Mouse (Mus musculus): Measurements from ENCODE around the gene Rbpms2. TPM values are rescaled to one million over a fixed set of nuclear protein-coding genes. Genes with fewer than 3 reads are reported as not detected.

Gene Rbpms2
- polyA plus RNA-seq, 1 experiment from 2014 or later = 3.1 TPM

DNA sequence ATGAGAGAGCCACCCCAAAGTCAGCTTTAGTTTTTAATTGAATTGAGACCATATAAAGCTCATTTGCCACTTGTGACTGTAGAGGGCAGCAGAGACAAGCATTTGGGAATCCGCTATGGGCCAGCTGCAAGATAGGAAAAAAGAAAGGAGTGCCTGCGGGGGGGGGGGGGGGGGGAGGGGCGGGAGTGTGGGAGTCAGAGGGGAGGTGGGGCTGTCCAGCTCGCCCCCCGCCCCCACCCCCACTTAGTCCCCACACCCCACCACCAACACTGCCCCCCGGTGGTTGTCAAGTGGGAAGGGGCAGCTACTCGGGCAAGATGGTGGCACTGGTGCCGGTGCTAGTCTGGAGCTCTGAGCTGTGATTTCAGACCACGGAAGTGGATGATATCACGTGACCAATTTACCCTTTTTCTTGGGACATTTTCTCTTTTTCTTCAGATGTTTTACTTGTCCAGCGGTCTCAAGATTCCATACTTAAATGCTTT, 30.6 kb upstream of the Rbpms2 start:
- H3K4me3 ChIP-seq (replicated peaks) = no peak overlapping the region
- H3K27me3 ChIP-seq (replicated peaks) = no peaks in the 10 kb centered on the region
- H3K4me1 ChIP-seq = no peaks in the 10 kb centered on the region
- H3K9ac ChIP-seq (replicated peaks) = no peak overlapping the region
- no peak for ATAC-seq (ENCODE audit: low FRiP score)
- H3K36me3 ChIP-seq = no peaks in the 10 kb centered on the region
- H3K4me2 ChIP-seq = no peak overlapping the region
- WGBS = 64% methylated on average over 7 of the region's 11 CpGs
- no peaks in the 10 kb centered on the region for H3K9me3 ChIP-seq (replicated peaks)
- no peak overlapping the region for H3K27ac ChIP-seq (replicated peaks)

DNA sequence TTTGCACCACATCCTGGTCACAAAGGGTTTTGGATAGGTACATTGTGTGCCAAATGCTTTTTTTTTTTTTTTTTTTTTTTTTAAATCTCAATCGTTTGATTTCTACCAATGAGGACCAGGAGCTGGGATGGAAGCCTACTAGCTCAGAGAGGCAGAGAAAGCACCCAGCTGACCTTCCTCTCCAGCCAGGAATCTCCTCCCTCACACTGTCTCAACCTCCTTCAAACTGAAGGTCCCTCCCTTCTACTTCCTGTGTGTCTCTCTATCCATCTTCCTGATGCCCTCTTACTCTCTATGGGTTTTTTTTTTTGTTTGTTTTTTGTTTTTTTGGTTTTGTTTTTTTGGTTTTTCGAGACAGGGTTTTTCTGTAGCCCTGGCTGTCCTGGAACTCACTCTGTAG, 28.5 kb upstream of the Rbpms2 start:
- Histone ChIP-seq H3K36me3 (no peaks in the 10 kb centered on the region), H3K4me3 (replicated peaks) (no peak overlapping the region), H3K9ac (replicated peaks) (no peak overlapping the region), H3K4me1 (peaks cover 3% of the 10 kb centered on the region), H3K27ac (replicated peaks) (no peak overlapping the region), H3K9me3 (replicated peaks) (no peaks in the 10 kb centered on the region), H3K4me2 (no peak overlapping the region), H3K27me3 (replicated peaks) (no peaks in the 10 kb centered on the region)
- no peak for ATAC-seq (ENCODE audit: low FRiP score)
- 62% methylated on average over 2 of the region's 2 CpGs for WGBS

- Histone ChIP-seq H3K27me3 (replicated peaks) (no peaks in the 10 kb centered on the region), H3K9me3 (replicated peaks) (no peaks in the 10 kb centered on the region), H3K9ac (replicated peaks) (no peak overlapping the region), H3K4me1 (peaks cover 3% of the 10 kb centered on the region), H3K4me3 (replicated peaks) (no peak overlapping the region), H3K4me2 (no peak overlapping the region), H3K36me3 (no peaks in the 10 kb centered on the region), H3K27ac (replicated peaks) (no peak overlapping the region)
- 61% methylated on average over 8 of the region's 8 CpGs for WGBS
- no peak for ATAC-seq (ENCODE audit: low FRiP score)
Measured at GRCm38 (mm10) chr9:65603401-65604102, 25.9 kb upstream of the Rbpms2 start.

DNA sequence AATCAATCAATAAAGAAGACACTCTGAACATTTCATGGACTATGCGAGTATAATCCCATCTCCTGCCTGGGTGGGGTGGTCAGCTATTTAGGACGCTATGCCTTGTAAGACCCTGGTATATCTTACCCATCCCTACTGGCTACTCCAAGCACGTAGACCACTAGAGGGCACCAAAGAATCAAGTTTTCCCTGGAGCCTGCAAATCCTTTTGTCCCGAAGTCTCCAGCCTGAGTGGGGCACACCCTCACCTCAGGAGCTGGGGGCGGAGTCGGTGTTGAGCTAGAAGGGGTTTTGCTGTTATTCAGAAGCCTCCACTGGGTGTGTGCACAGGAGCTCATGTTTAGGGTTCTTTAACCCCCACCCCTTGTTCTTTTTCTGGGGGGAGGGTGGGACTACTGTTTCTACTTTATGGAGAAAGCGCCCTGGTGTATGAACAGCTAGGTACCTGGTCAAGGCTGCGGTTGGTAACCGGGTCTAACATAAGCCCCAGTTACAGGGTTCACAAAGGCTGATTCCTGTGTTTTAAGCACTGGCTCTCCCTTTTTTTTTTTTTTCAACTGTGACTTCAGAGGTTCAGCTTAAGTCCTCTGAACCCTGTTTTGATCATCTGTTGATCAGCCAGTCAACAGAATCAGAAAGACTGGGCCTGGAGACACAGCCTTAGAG, 23.8 kb upstream of the Rbpms2 start:
- Histone ChIP-seq H3K9ac (replicated peaks) (no peak overlapping the region), H3K27ac (replicated peaks) (no peak overlapping the region), H3K4me2 (peak overlapping the region; percentile 59), H3K4me3 (replicated peaks) (peak overlapping the region; percentile 22; the same call in 1 of the 2 replicates), H3K27me3 (replicated peaks) (no peaks in the 10 kb centered on the region), H3K36me3 (no peaks in the 10 kb centered on the region), H3K9me3 (replicated peaks) (no peaks in the 10 kb centered on the region), H3K4me1 (peaks cover 3% of the 10 kb centered on the region)
- 3% methylated on average over 9 of the region's 9 CpGs for WGBS
- ATAC-seq (ENCODE audit: low FRiP score) = peak; percentile 73

- Histone ChIP-seq H3K36me3 (no peaks in the 10 kb centered on the region), H3K9me3 (replicated peaks) (no peaks in the 10 kb centered on the region), H3K9ac (replicated peaks) (no peak overlapping the region), H3K27me3 (replicated peaks) (no peaks in the 10 kb centered on the region), H3K4me3 (replicated peaks) (no peak overlapping the region), H3K4me1 (peaks cover 3% of the 10 kb centered on the region), H3K4me2 (no peak overlapping the region), H3K27ac (replicated peaks) (no peak overlapping the region)
- 47% methylated on average over 9 of the region's 9 CpGs for WGBS
- no peak for ATAC-seq (ENCODE audit: low FRiP score)
Measured at GRCm38 (mm10) chr9:65606321-65607109, 22.9 kb upstream of the Rbpms2 start.

GRCm38 (mm10) chr9:65607120-65607519, 22.3 kb upstream of the Rbpms2 start:
- no peaks in the 10 kb centered on the region for H3K36me3 ChIP-seq
- no peak overlapping the region for H3K4me2 ChIP-seq
- WGBS = 54% methylated on average over 2 of the region's 2 CpGs
- no peak overlapping the region for H3K27ac ChIP-seq (replicated peaks)
- H3K27me3 ChIP-seq (replicated peaks) = no peaks in the 10 kb centered on the region
- no peak overlapping the region for H3K4me3 ChIP-seq (replicated peaks)
- H3K4me1 ChIP-seq = peaks cover 3% of the 10 kb centered on the region
- no peak overlapping the region for H3K9ac ChIP-seq (replicated peaks)
- ATAC-seq (ENCODE audit: low FRiP score) = no peak
- no peaks in the 10 kb centered on the region for H3K9me3 ChIP-seq (replicated peaks)

DNA sequence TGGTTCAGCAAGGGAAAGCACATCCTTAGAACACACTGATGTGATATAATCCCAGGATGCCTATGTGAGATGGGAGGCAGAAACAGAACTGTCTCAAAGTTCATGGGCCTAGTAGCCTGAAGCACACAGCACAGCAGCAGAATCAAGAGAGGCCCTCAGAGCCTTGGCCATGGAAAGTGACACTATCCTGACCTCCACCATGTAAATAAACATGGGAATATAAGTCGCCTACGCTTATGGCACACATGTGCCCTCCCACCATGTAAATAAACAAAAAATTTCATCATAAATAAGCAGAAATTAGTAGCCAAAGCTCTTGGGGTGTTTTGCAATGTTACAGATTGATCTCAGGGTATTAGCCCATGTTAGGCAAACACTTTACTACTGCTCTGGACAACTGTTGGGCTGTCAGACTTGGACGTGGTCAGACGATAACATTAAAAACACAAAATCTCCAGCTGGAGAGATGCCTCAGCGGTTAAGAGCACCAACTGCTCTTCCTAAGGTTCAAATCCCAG, 17.4 kb upstream of the Rbpms2 start:
- 89% methylated on average over 5 of the region's 5 CpGs for WGBS
- Histone ChIP-seq H3K9me3 (replicated peaks) (no peaks in the 10 kb centered on the region), H3K36me3 (no peaks in the 10 kb centered on the region), H3K27ac (replicated peaks) (no peak overlapping the region), H3K9ac (replicated peaks) (no peak overlapping the region), H3K27me3 (replicated peaks) (no peaks in the 10 kb centered on the region), H3K4me1 (no peaks in the 10 kb centered on the region), H3K4me3 (replicated peaks) (no peak overlapping the region), H3K4me2 (no peak overlapping the region)
- no peak for ATAC-seq (ENCODE audit: low FRiP score)

- 81% methylated on average over 2 of the region's 2 CpGs for WGBS
- H3K4me1 ChIP-seq = no peaks in the 10 kb centered on the region
- H3K4me3 ChIP-seq (replicated peaks) = no peak overlapping the region
- H3K36me3 ChIP-seq = no peaks in the 10 kb centered on the region
- no peak for ATAC-seq (ENCODE audit: low FRiP score)
- H3K9me3 ChIP-seq (replicated peaks) = no peaks in the 10 kb centered on the region
- H3K4me2 ChIP-seq = no peak overlapping the region
- H3K27me3 ChIP-seq (replicated peaks) = no peaks in the 10 kb centered on the region
- no peak overlapping the region for H3K27ac ChIP-seq (replicated peaks)
- no peak overlapping the region for H3K9ac ChIP-seq (replicated peaks)
Measured at GRCm38 (mm10) chr9:65613098-65613497, 16.4 kb upstream of the Rbpms2 start.

- Histone ChIP-seq H3K4me2 (no peak overlapping the region), H3K36me3 (no peaks in the 10 kb centered on the region), H3K4me3 (replicated peaks) (no peak overlapping the region), H3K4me1 (no peaks in the 10 kb centered on the region), H3K27ac (replicated peaks) (no peak overlapping the region), H3K9me3 (replicated peaks) (no peaks in the 10 kb centered on the region), H3K27me3 (replicated peaks) (no peaks in the 10 kb centered on the region), H3K9ac (replicated peaks) (no peak overlapping the region)
- 64% methylated on average over 3 of the region's 3 CpGs for WGBS
- no peak for ATAC-seq (ENCODE audit: low FRiP score)
Measured at GRCm38 (mm10) chr9:65619311-65619710, 10.1 kb upstream of the Rbpms2 start.

- Histone ChIP-seq H3K9ac (replicated peaks) (no peak overlapping the region), H3K4me2 (no peak overlapping the region), H3K36me3 (no peaks in the 10 kb centered on the region), H3K9me3 (replicated peaks) (no peaks in the 10 kb centered on the region), H3K27ac (replicated peaks) (no peak overlapping the region), H3K4me3 (replicated peaks) (no peak overlapping the region), H3K27me3 (replicated peaks) (0 out of 2 replicates have a peak, but pooled peaks cover under 1% of the 10 kb centered on the region), H3K4me1 (no peaks in the 10 kb centered on the region)
- ATAC-seq (ENCODE audit: low FRiP score) = no peak
- WGBS = 91% methylated on average over 4 of the region's 4 CpGs
Measured at GRCm38 (mm10) chr9:65621196-65621595, 8.3 kb upstream of the Rbpms2 start.

GRCm38 (mm10) chr9:65621666-65622065, 7.8 kb upstream of the Rbpms2 start:
- H3K27me3 ChIP-seq (replicated peaks) = 0 out of 2 replicates have a peak, but pooled peaks cover 3% of the 10 kb centered on the region
- no peaks in the 10 kb centered on the region for H3K9me3 ChIP-seq (replicated peaks)
- no peak overlapping the region for H3K27ac ChIP-seq (replicated peaks)
- H3K4me1 ChIP-seq = no peaks in the 10 kb centered on the region
- no peak overlapping the region for H3K9ac ChIP-seq (replicated peaks)
- no peak overlapping the region for H3K4me2 ChIP-seq
- WGBS = 84% methylated on average over 2 of the region's 2 CpGs
- ATAC-seq (ENCODE audit: low FRiP score) = no peak
- H3K36me3 ChIP-seq = no peaks in the 10 kb centered on the region
- no peak overlapping the region for H3K4me3 ChIP-seq (replicated peaks)
